Mouse (Mus musculus): ENCODE measurements around the gene Sulf2.

DNA sequence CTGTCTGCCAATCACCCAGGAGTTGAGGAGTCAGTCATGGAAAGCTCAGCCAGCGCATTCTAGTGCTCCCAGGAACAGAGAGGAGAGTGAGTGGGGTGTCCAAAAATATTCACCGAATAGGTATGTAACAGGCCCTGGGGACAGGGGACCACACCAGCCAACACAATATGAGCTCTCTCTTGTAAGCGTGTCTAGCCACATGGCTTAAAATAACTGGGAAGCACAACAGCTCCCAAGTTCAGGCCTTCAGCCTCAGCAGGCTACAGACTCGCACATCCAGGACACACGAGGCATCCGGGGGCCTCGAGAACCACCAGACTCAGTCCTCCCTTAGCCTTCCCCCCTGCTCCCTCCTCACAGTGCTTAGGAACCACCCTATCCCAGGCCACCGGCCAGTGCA lies 6.0 kb downstream of the Sulf2 start:
- TF ChIP-seq CTCF (IDR thresholded peaks at IDR 0.05; ENCODE audit: borderline replicate concordance, insufficient read depth, low read depth, low read length): no peak
- TF ChIP-seq POLR2A (IDR thresholded peaks at IDR 0.05; ENCODE audit: borderline replicate concordance, insufficient read depth, low read length): no peak
